Comparison of ENCODE assay signal across 9 mouse cellular contexts in the genomic region with DNA sequence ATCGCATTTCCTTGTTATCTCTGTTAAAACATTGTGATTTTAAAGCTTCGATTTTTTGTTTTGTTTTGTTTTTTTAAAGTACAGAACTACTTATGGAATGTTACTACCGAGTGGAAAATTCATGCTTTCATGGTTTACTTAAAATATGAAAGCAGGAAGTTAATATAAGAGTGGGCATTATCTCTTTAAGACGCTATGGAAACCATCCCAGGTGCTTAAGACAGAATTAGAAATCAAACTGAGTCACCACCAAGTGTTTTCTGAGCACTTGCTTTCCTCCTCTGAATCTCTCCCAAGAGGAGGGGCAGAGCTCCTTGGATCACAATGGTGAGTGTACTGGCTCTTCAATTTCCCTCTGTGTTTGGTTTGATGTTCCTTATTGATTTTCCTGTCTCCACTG. TPM values are rescaled to one million over a fixed set of nuclear protein-coding genes. Genes with fewer than 3 reads are reported as not detected.
DNase-seq lines count a peak whose midpoint lies in the region; ATAC-seq and TF ChIP-seq lines count a peak whose summit lies in the region.
"Had no signal": no experiment of that assay in that cellular context is flagged by ENCODE, and none has a peak within 500 bp of the region (broad histone marks: within the 10 kb centered on the region; RNA-seq: fewer than 3 reads in every experiment).

No protein-coding gene starts in this region.

- intact Hi-C loops in heart, postnatal 25 days (cut with DNase I), result loop anchor here (2.0 kb wide), 1 partner anchor 27 kb away; a partner anchor contains a TSS

- no peak for TF ChIP-seq POLR2A in liver, adult 2 months (IDR thresholded peaks at IDR 0.05; ENCODE audit: extremely low read depth, insufficient read depth, low read length)

- no peak for TF ChIP-seq CTCF in forebrain, postnatal 0 days (IDR thresholded peaks at IDR 0.05; ENCODE audit: low read depth)
- no peak for TF ChIP-seq CTCF in liver, adult 2 months (IDR thresholded peaks at IDR 0.05; ENCODE audit: low read depth, low read length)
- no peak for TF ChIP-seq CTCF in liver, postnatal 0 days (IDR thresholded peaks at IDR 0.05; ENCODE audit: low read depth)

- H3K36me3 ChIP-seq in forebrain, postnatal 0 days (ENCODE audit: insufficient read depth), result no peaks in the 10 kb centered on the region
- H3K36me3 ChIP-seq in forebrain, embryonic 10.5 days (replicated peaks), result 0 out of 2 replicates have a peak, but pooled peaks cover 2% of the 10 kb centered on the region
- no peaks in the 10 kb centered on the region for H3K36me3 ChIP-seq in liver, adult 2 months (ENCODE audit: control insufficient read depth, insufficient read depth, low read length)
- H3K36me3 ChIP-seq in liver, postnatal 0 days (replicated peaks; ENCODE audit: insufficient read depth, low read length), result no peaks in the 10 kb centered on the region

- DNase-seq in forebrain, postnatal 0 days, result peak; percentile 1
- DNase-seq in forebrain, embryonic 10.5 days (ENCODE audit: extremely low spot score, low spot score), result no peak
- peak; percentile 8 for DNase-seq in liver, adult 2 months (ENCODE audit: extremely low read depth, low read depth, low spot score)
- DNase-seq in liver, result no peak
- DNase-seq in MEL-GATA-1-ER (ENCODE audit: extremely low read depth, low read depth), result peak; percentile 8
- no peak for DNase-seq in liver, postnatal 0 days
- no peak for DNase-seq in heart, postnatal 25 days (ENCODE audit: low spot score)

- H3K79me2 ChIP-seq in liver, adult 2 months (ENCODE audit: control insufficient read depth, insufficient read depth, low read length), result peaks cover 6% of the 10 kb centered on the region; the same call in 1 of the 2 replicates

- H3K9me3 ChIP-seq in forebrain, postnatal 0 days (ENCODE audit: low read length), result no peaks in the 10 kb centered on the region
- peaks cover 10% of the 10 kb centered on the region; the same call in 1 of the 2 replicates for H3K9me3 ChIP-seq in forebrain, embryonic 10.5 days
- H3K9me3 ChIP-seq in liver, postnatal 0 days (ENCODE audit: low read length), result no peaks in the 10 kb centered on the region

- no peak for TF ChIP-seq EP300 in liver, postnatal 0 days (IDR thresholded peaks at IDR 0.05; ENCODE audit: low read depth)

- H3K27ac ChIP-seq in forebrain, postnatal 0 days (ENCODE audit: low read depth, low read length), result no peak overlapping the region
- no peak overlapping the region for H3K27ac ChIP-seq in forebrain, embryonic 10.5 days
- no peak overlapping the region for H3K27ac ChIP-seq in liver, adult 2 months (replicated peaks; ENCODE audit: insufficient read depth, low read depth, low read length)
- H3K27ac ChIP-seq in liver, postnatal 0 days (ENCODE audit: low read depth), result no peak overlapping the region

- H3K9ac ChIP-seq in forebrain, postnatal 0 days, result no peak overlapping the region
- no peak overlapping the region for H3K9ac ChIP-seq in liver, adult 2 months (ENCODE audit: low read depth, low read length)
- no peak overlapping the region for H3K9ac ChIP-seq in liver, postnatal 0 days (replicated peaks)

- no peak overlapping the region for H3K4me2 ChIP-seq in forebrain, postnatal 0 days (ENCODE audit: low read depth)
- peak overlapping the region; percentile 66; the same call in 1 of the 2 replicates for H3K4me2 ChIP-seq in liver, postnatal 0 days (ENCODE audit: low read depth, low read length)

- 90% methylated on average over 4 of the region's 4 CpGs for WGBS in forebrain, postnatal 0 days
- WGBS in forebrain, embryonic 10.5 days, result 93% methylated on average over 4 of the region's 4 CpGs
- WGBS in liver, adult 2 months, result 76% methylated on average over 4 of the region's 4 CpGs
- 75% methylated on average over 4 of the region's 4 CpGs for WGBS in liver, postnatal 0 days (ENCODE audit: insufficient replicate concordance)

- no peak for ATAC-seq in forebrain, postnatal 0 days
- ATAC-seq in liver, postnatal 0 days, result no peak
- no peak for ATAC-seq in erythroid progenitor cell, adult 5-6 weeks (replicated peaks; ENCODE audit: low FRiP score, poor library complexity, severe bottlenecking)

- H3K4me3 ChIP-seq in forebrain, postnatal 0 days (ENCODE audit: low read depth, low read length), result no peak overlapping the region
- H3K4me3 ChIP-seq in forebrain, embryonic 10.5 days, result no peak overlapping the region
- H3K4me3 ChIP-seq in liver, adult 2 months (ENCODE audit: insufficient read depth, low read depth, low read length), result no peak overlapping the region
- H3K4me3 ChIP-seq in liver, postnatal 0 days (ENCODE audit: low read depth, low read length), result no peak overlapping the region; the same call in 1 of the 2 replicates

- 0 out of 2 replicates have a peak, but pooled peaks cover 4% of the 10 kb centered on the region for H3K4me1 ChIP-seq in forebrain, postnatal 0 days (ENCODE audit: insufficient read depth)
- H3K4me1 ChIP-seq in forebrain, embryonic 10.5 days, result peaks cover 7% of the 10 kb centered on the region
- peaks cover 3% of the 10 kb centered on the region for H3K4me1 ChIP-seq in liver, adult 2 months (ENCODE audit: control insufficient read depth, insufficient read depth, low read length)
- peaks cover 4% of the 10 kb centered on the region; the same call in 1 of the 2 replicates for H3K4me1 ChIP-seq in liver, postnatal 0 days (ENCODE audit: insufficient read depth)

- no peaks in the 10 kb centered on the region for H3K27me3 ChIP-seq in forebrain, postnatal 0 days (ENCODE audit: insufficient read depth, low read length)
- H3K27me3 ChIP-seq in forebrain, embryonic 10.5 days (ENCODE audit: poor library complexity, severe bottlenecking), result no peaks in the 10 kb centered on the region
- H3K27me3 ChIP-seq in liver, adult 2 months (ENCODE audit: control insufficient read depth, insufficient read depth, low read length), result no peaks in the 10 kb centered on the region
- H3K27me3 ChIP-seq in liver, postnatal 0 days (ENCODE audit: insufficient read depth, low read length), result no peaks in the 10 kb centered on the region

RNA-seq across cellular contexts. Expression of a gene that starts 0.6 kb away (rescaled TPM):
- total RNA-seq in forebrain, postnatal 0 days (2014; rRNA removed), result 17.9 and 18.9 TPM in 2 replicates
- polyA plus RNA-seq in forebrain, postnatal 0 days (2015; fragmentation: Nextera tagmentation; extraction: Ambion mirVana), result 4.2 and 4.3 TPM in 2 replicates
- 3.4 TPM in 2 replicates for polyA plus RNA-seq in forebrain, embryonic 10.5 days (2016; fragmentation: Nextera tagmentation; extraction: Ambion mirVana)
- total RNA-seq in liver, adult 2 months (2014; rRNA removed), result 7.1 and 9.5 TPM in 2 replicates
- 0.27 and 0.32 TPM in 2 replicates for polyA plus RNA-seq in liver, adult 2 months (2012; rRNA removed)
- 0.84 and 1.2 TPM in 2 replicates for polyA plus RNA-seq in liver, postnatal 0 days (2015; fragmentation: Nextera tagmentation; extraction: Ambion mirVana)
- total RNA-seq in erythroid progenitor cell, adult 5-6 weeks (2015; ENCODE audit: low replicate concordance), result 4.2 and 6.5 TPM in 2 replicates
- total RNA-seq in erythroid progenitor cell, adult 5-6 weeks (2017; ENCODE audit: low replicate concordance), result 3.0 and 5.1 TPM in 2 replicates
- 1 to 10 TPM; 4.0 to 5.6 TPM for total RNA-seq in heart, postnatal 25 days (2021)

RNA-seq across cellular contexts. Expression of a gene that starts 27.5 kb away (rescaled TPM):
- total RNA-seq in forebrain, postnatal 0 days (2014; rRNA removed), result not detected in 2 replicates
- 1.7 and 2.2 TPM in 2 replicates for polyA plus RNA-seq in forebrain, postnatal 0 days (2015; fragmentation: Nextera tagmentation; extraction: Ambion mirVana)
- polyA plus RNA-seq in forebrain, embryonic 10.5 days (2016; fragmentation: Nextera tagmentation; extraction: Ambion mirVana), result not detected in 2 replicates
- not detected in 2 replicates for total RNA-seq in liver, adult 2 months (2014; rRNA removed)
- not detected in 2 replicates for polyA plus RNA-seq in liver, adult 2 months (2012; rRNA removed)
- polyA plus RNA-seq in liver, postnatal 0 days (2015; fragmentation: Nextera tagmentation; extraction: Ambion mirVana), result 0.08 TPM in 1 of 2 replicates, not detected in the other
- not detected in 2 replicates for total RNA-seq in erythroid progenitor cell, adult 5-6 weeks (2015; ENCODE audit: low replicate concordance)
- total RNA-seq in erythroid progenitor cell, adult 5-6 weeks (2017; ENCODE audit: low replicate concordance), result 0.13 TPM in 1 of 2 replicates, not detected in the other
- total RNA-seq in heart, postnatal 25 days (2021), result 1 to 10 TPM in 1 of 2 experiments, not detected in 1; 1.1 TPM
- polyA plus RNA-seq: cerebellum, adult 2 months had no signal

RNA-seq across cellular contexts. Expression of a gene that starts 27.5 kb away (rescaled TPM):
- total RNA-seq in forebrain, postnatal 0 days (2014; rRNA removed), result 7.8 and 9.1 TPM in 2 replicates
- 2.6 and 3.1 TPM in 2 replicates for polyA plus RNA-seq in forebrain, postnatal 0 days (2015; fragmentation: Nextera tagmentation; extraction: Ambion mirVana)
- polyA plus RNA-seq in forebrain, embryonic 10.5 days (2016; fragmentation: Nextera tagmentation; extraction: Ambion mirVana), result 2.8 and 3.0 TPM in 2 replicates
- 3.9 and 4.9 TPM in 2 replicates for total RNA-seq in liver, adult 2 months (2014; rRNA removed)
- 0.30 and 0.70 TPM in 2 replicates for polyA plus RNA-seq in liver, adult 2 months (2012; rRNA removed)
- polyA plus RNA-seq in liver, postnatal 0 days (2015; fragmentation: Nextera tagmentation; extraction: Ambion mirVana), result 0.58 and 1.1 TPM in 2 replicates
- total RNA-seq in erythroid progenitor cell, adult 5-6 weeks (2015; ENCODE audit: low replicate concordance), result 1.3 and 4.3 TPM in 2 replicates
- total RNA-seq in erythroid progenitor cell, adult 5-6 weeks (2017; ENCODE audit: low replicate concordance), result 1.2 and 6.0 TPM in 2 replicates
- 1 to 10 TPM; 2.9 to 3.7 TPM for total RNA-seq in heart, postnatal 25 days (2021)

RNA-seq across cellular contexts. Expression of a gene that starts 56.5 kb away (rescaled TPM):
- total RNA-seq in forebrain, postnatal 0 days (2014; rRNA removed), result 19.3 and 20.9 TPM in 2 replicates
- polyA plus RNA-seq in forebrain, postnatal 0 days (2015; fragmentation: Nextera tagmentation; extraction: Ambion mirVana), result 6.8 and 7.1 TPM in 2 replicates
- polyA plus RNA-seq in forebrain, embryonic 10.5 days (2016; fragmentation: Nextera tagmentation; extraction: Ambion mirVana), result 15.4 and 17.3 TPM in 2 replicates
- 6.8 and 8.9 TPM in 2 replicates for total RNA-seq in liver, adult 2 months (2014; rRNA removed)
- 0.66 and 0.81 TPM in 2 replicates for polyA plus RNA-seq in liver, adult 2 months (2012; rRNA removed)
- 1.6 and 1.9 TPM in 2 replicates for polyA plus RNA-seq in liver, postnatal 0 days (2015; fragmentation: Nextera tagmentation; extraction: Ambion mirVana)
- 5.8 and 9.2 TPM in 2 replicates for total RNA-seq in erythroid progenitor cell, adult 5-6 weeks (2015; ENCODE audit: low replicate concordance)
- 4.2 and 7.1 TPM in 2 replicates for total RNA-seq in erythroid progenitor cell, adult 5-6 weeks (2017; ENCODE audit: low replicate concordance)
- 1 to 10 TPM; 3.5 to 3.9 TPM for total RNA-seq in heart, postnatal 25 days (2021)

Comparison
In these comparisons a context has a peak if more than half of its experiments do, and no peak if none do; other contexts are left out.
1. DNase-seq: peak in forebrain, postnatal 0 days (single experiment), liver, adult 2 months (single experiment) and MEL-GATA-1-ER (single experiment); none in forebrain, embryonic 10.5 days (single experiment), liver (single experiment), liver, postnatal 0 days (single experiment) and heart, postnatal 25 days (single experiment).